Mouse (Mus musculus) testis, adult 2 months (tissue): ENCODE measurements around the gene Slco1a4.

Experiments
- CTCF ChIP-seq: fragments of 200-500 bp; IDR thresholded peaks from 2 replicates; pipeline ENCODE4 v1.5.1; 2012; ENCODE audit warnings: low read depth, mild to moderate bottlenecking, inconsistent platforms, low read length, moderate library complexity; ENCODE audit not compliant: control insufficient read depth, insufficient read depth, insufficient replicate concordance
- POLR2A ChIP-seq: fragments of 200-500 bp; IDR thresholded peaks from 2 replicates; pipeline ENCODE4 v1.6.1; 2012; ENCODE audit warnings: low read depth, mild to moderate bottlenecking, inconsistent platforms, low read length, moderate library complexity; ENCODE audit not compliant: control insufficient read depth

- TF ChIP-seq POLR2A: no peak
- TF ChIP-seq CTCF: no peak
Measured at GRCm38 (mm10) chr6:141853616-141854015, 2.4 kb downstream of the Slco1a4 start.
